Mouse (Mus musculus) spleen, adult 2 months (tissue): ENCODE measurements around the gene Tbx18.

Source experiments
- CTCF ChIP-seq: fragments of 200-500 bp; IDR thresholded peaks from 2 replicates; pipeline ENCODE4 v1.5.1; 2011; ENCODE audit warnings: mild to moderate bottlenecking, inconsistent platforms; ENCODE audit not compliant: insufficient read depth, insufficient read length, insufficient replicate concordance; ENCODE audit errors: extremely low read depth
- POLR2A ChIP-seq: fragments of 200-500 bp; IDR thresholded peaks from 2 replicates; pipeline ENCODE4 v1.6.1; 2011; ENCODE audit warnings: low read depth, low read length, inconsistent platforms

- TF ChIP-seq CTCF (no peak), POLR2A (no peak)
Measured at GRCm38 (mm10) chr9:87737271-87737670, 6.2 kb upstream of the Tbx18 start.
